Mouse (Mus musculus) stomach, embryonic 16.5 days (tissue): ENCODE measurements at regions not wholly inside any gene's neighbourhood (a gene's known extent, or its start where the extent isn't known, plus 50 kb on each side); places are given as distances from the start of the nearest gene placed in this dataset.

Source experiments
- ATAC-seq: fragments of 200-750 bp; cut with Nextera tagmentation; 2 replicates; pipeline ENCODE4 v1.8.0; 2017; ENCODE audit warnings: moderate number of reproducible peaks, moderate TSS enrichment; ENCODE audit not compliant: insufficient read depth, low FRiP score
- H3K27ac ChIP-seq: fragments of 300-500 bp; sonication (generic); 2 replicates; pipeline ENCODE4 v1.5.1; 2014; ENCODE audit warnings: low read length
- H3K27me3 ChIP-seq: fragments of 300-500 bp; sonication (generic); 2 replicates; pipeline ENCODE4 v1.6.1; 2014; ENCODE audit warnings: low read length, control low read depth, mixed read lengths; ENCODE audit not compliant: control insufficient read depth, insufficient read depth
- H3K36me3 ChIP-seq: fragments of 300-500 bp; sonication (generic); 2 replicates; pipeline ENCODE4 v1.6.1; 2014; ENCODE audit warnings: low read length; ENCODE audit not compliant: control insufficient read depth, insufficient read depth
- H3K4me1 ChIP-seq: fragments of 300-500 bp; sonication (generic); 2 replicates; pipeline ENCODE4 v1.6.1; 2014; ENCODE audit warnings: low read length, control low read depth, mixed read lengths; ENCODE audit not compliant: control insufficient read depth, insufficient read depth
- H3K4me2 ChIP-seq: fragments of 300-500 bp; sonication (generic); 2 replicates; pipeline ENCODE4 v1.6.1; 2014; ENCODE audit warnings: low read depth, low read length, mixed read lengths
- H3K4me3 ChIP-seq: fragments of 300-500 bp; sonication (generic); replicated peaks from 2 replicates; pipeline ENCODE4 v1.5.1; 2014; ENCODE audit warnings: mild to moderate bottlenecking, low read length
- H3K9ac ChIP-seq: fragments of 300-500 bp; sonication (generic); 2 replicates; pipeline ENCODE4 v1.6.1; 2014; ENCODE audit warnings: low read length
- H3K9me3 ChIP-seq: fragments of 300-500 bp; sonication (generic); replicated peaks from 2 replicates; pipeline ENCODE4 v1.6.1; 2016; ENCODE audit warnings: low read length, control low read depth; ENCODE audit not compliant: control insufficient read depth
- WGBS: fragments of 180-500 bp; shearing (Covaris S2); extraction: QIAGEN DNeasy Blood & Tissue Kit; methylation state at CpG from one replicate; pipeline ENCODE4 v1.1.7; 2014; 5-methylcytosine and 5-hydroxymethylcytosine counted together

DNA sequence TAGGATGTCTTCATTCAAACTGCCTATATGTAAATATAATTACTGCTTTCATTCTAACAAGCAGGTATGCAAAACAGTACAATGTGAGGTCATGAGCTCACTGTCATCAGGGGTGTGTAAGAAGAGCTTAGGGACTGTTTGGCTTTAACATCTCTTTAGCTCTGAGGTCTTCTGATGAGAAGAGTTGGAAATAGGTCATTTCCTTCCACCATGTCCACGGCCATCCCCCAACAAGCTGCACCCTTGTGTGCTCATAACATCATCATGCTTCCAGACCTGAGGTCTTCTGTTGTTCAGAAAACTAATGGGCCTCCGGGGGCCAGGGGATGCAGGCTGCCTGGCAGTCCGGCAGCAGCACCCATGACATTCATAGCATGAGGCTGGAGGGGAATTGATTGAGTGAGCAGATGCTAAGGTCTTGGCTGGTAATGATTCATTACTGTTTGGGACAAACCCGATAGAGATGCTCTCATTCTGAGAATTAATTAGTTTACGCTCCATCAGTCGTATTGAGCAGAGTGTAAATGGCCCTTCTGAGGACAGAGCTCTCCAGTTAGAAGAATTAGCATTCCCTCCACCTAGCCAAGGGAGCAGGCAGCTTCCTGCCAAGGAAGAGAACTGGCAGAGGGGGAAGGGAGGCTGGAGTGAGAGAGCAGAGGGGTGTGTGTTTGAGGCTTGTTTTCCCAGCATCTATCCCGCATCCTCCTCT is 64.0 kb downstream of the Rps24 start:
- no peak overlapping the region for H3K4me2 ChIP-seq
- H3K4me1 ChIP-seq, result no peaks in the 10 kb centered on the region
- H3K4me3 ChIP-seq, result no peak overlapping the region
- WGBS, result 54% methylated on average over 7 of the region's 7 CpGs
- H3K9ac ChIP-seq, result no peak overlapping the region
- no peaks in the 10 kb centered on the region for H3K27me3 ChIP-seq
- H3K27ac ChIP-seq, result no peak overlapping the region
- no peaks in the 10 kb centered on the region for H3K36me3 ChIP-seq
- H3K9me3 ChIP-seq, result no peaks in the 10 kb centered on the region; the same call in 1 of the 2 replicates
- peak; percentile 53; the same call in 1 of the 2 replicates for ATAC-seq

DNA sequence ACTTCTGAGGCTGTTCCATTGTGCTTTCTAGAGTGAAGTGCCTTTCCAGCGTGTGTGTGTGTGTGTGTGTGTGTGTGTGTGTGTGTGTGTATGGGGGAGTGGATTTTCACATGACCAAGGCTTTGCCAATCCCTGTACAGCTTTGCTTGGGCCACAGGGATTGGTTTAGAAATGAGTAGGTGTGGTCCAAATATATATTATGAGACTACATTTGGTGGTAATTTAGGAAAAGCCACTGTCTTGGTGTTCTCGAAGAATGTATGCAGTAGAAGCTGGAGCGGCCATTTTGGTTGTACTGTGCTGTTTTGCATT is 64.5 kb downstream of the Rps24 start:
- Histone ChIP-seq H3K36me3 (no peaks in the 10 kb centered on the region), H3K4me1 (no peaks in the 10 kb centered on the region), H3K4me2 (no peak overlapping the region), H3K27ac (no peak overlapping the region), H3K9ac (no peak overlapping the region), H3K4me3 (no peak overlapping the region), H3K9me3 (no peaks in the 10 kb centered on the region; the same call in 1 of the 2 replicates), H3K27me3 (no peaks in the 10 kb centered on the region)
- 60% methylated on average over 3 of the region's 3 CpGs for WGBS
- no peak for ATAC-seq

DNA sequence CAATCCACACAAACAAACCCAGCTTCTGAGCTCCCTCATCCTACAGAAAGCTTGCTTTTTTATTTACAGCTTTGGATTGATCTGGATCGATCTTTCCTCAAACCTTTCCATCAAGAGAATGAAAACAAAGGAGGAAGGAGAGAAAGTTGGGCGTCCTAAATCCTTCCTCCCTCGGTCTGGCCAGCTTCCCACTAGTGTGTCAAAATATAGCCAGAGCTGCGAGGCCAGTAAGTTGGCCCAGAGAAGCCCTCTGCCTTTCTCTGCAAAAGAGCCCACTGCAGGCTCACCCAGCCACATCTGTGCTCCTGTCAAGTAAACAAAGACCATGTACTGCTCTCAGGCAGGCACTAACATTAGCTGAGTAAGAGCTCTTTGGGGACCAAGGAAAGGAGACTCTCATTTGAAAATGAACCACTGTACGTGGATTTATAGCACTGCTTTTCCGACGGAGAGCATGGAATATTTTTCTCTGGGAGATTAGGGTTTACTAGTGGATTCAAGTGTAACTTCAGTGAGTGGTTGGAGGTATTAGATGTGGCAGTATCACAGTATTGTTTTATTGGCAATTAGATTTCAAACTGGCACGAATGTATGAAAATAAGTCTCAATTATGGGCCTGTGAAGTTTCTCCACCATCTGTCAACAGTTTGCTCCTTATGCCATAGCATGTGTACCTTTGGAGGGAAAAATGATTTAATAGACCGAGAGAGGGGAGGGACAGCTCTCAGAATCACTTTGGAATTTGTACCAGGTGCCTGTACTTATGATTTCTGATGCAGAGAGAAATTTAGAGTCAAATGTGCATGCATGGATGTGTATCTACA is 78.1 kb downstream of the Rps24 start:
- Histone ChIP-seq H3K27me3 (no peaks in the 10 kb centered on the region), H3K27ac (no peak overlapping the region), H3K4me1 (no peaks in the 10 kb centered on the region), H3K9me3 (no peaks in the 10 kb centered on the region), H3K36me3 (no peaks in the 10 kb centered on the region), H3K4me2 (no peak overlapping the region), H3K4me3 (no peak overlapping the region), H3K9ac (no peak overlapping the region)
- ATAC-seq, result no peak
- 44% methylated on average over 9 of the region's 9 CpGs for WGBS

DNA sequence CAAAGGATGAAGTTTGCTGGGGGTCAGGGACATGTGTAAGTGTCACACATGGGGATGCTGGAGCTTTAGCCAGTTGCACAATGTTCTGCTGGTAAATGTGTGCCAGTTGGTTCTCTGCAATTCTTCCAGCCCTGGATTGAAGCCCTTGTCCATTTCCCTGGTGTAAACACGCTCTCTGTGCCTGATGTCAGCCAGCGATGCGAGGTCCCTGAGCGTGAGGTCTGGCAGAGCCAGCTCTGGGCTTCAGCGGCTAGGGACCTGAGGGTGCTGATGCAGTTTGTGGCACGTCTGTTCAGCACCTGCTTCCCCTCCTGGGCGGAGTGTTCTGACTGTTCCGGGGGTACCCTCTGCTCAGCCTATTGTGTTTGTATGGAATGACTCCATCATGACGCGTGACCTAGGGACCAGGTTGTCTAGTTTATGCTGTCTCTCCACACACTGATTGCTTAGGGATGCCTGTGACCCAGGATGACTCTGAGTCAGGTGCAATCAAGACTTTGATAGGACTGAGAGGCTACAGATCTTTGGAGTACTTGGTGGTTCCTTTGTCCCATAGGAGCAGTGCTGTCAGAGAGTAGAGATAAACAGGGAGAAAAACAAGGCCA is 78.9 kb downstream of the Rps24 start:
- H3K4me2 ChIP-seq, result no peak overlapping the region
- no peaks in the 10 kb centered on the region for H3K27me3 ChIP-seq
- H3K36me3 ChIP-seq, result no peaks in the 10 kb centered on the region
- no peak overlapping the region for H3K27ac ChIP-seq
- 71% methylated on average over 10 of the region's 10 CpGs for WGBS
- no peak overlapping the region for H3K4me3 ChIP-seq
- H3K9ac ChIP-seq, result no peak overlapping the region
- ATAC-seq, result no peak
- no peaks in the 10 kb centered on the region for H3K4me1 ChIP-seq
- no peaks in the 10 kb centered on the region for H3K9me3 ChIP-seq

DNA sequence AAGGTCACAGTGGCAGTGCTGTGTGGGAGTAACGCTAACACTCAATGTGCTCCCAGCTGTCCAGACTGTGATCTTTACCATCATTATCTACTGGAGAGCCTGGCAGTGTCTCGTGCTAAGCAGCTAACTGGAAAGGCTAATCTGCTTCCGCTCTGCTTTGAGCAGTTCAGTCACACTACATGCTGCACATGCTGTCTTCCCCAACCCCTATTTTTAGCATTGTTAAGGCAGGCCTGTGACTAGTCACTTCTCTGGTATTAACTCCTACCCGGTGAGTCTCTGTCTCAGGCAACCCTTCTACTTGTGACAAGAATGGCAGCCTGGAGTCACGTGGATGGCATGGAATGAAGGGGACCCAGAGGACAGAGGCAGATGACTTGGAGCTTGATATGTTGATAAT is 88.2 kb downstream of the Rps24 start:
- H3K27me3 ChIP-seq, result no peaks in the 10 kb centered on the region
- no peak overlapping the region for H3K4me3 ChIP-seq
- H3K9me3 ChIP-seq, result no peaks in the 10 kb centered on the region
- H3K4me1 ChIP-seq, result no peaks in the 10 kb centered on the region; the same call in 1 of the 2 replicates
- H3K36me3 ChIP-seq, result no peaks in the 10 kb centered on the region
- H3K27ac ChIP-seq, result no peak overlapping the region
- H3K9ac ChIP-seq, result no peak overlapping the region
- no peak for ATAC-seq
- no peak overlapping the region for H3K4me2 ChIP-seq
- WGBS, result 74% methylated on average over 5 of the region's 5 CpGs

DNA sequence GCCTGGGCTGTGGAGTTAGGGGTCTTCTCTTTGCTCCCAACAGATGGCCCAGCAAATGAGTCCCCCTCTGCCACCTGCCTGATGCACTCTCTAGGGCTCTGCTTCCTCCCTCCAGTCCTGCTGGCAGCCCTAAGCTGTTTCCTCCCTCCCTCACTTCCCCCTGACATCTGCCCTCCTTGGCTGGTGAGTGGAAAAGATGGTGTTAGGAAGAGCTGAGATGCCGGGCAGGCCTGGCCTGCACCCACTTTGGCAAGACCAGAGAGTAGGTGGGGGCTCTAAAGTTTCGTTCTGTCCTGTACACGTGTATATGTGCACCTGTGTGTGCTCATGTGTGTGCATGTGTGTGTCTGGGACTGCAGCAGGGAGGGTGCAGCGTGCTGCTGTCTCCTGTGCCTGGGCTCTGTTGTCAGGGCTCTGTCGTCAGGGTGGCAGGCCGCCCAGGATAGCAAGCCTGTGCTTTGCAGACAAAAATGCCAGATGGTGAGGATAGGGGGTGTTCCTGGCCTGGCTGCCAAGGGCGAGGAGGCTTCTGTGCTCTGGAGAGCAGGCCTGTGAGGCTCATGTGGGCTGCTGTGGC is 91.7 kb downstream of the Rps24 start:
- H3K9ac ChIP-seq, result no peak overlapping the region
- ATAC-seq, result peak; percentile 74; the same call in 1 of the 2 replicates
- no peak overlapping the region for H3K4me2 ChIP-seq
- no peak overlapping the region for H3K4me3 ChIP-seq
- no peaks in the 10 kb centered on the region for H3K36me3 ChIP-seq
- peak overlapping the region; percentile 62 for H3K27ac ChIP-seq
- no peaks in the 10 kb centered on the region for H3K27me3 ChIP-seq
- no peaks in the 10 kb centered on the region; the same call in 1 of the 2 replicates for H3K4me1 ChIP-seq
- no peaks in the 10 kb centered on the region for H3K9me3 ChIP-seq
- WGBS, result 36% methylated on average over 7 of the region's 7 CpGs

DNA sequence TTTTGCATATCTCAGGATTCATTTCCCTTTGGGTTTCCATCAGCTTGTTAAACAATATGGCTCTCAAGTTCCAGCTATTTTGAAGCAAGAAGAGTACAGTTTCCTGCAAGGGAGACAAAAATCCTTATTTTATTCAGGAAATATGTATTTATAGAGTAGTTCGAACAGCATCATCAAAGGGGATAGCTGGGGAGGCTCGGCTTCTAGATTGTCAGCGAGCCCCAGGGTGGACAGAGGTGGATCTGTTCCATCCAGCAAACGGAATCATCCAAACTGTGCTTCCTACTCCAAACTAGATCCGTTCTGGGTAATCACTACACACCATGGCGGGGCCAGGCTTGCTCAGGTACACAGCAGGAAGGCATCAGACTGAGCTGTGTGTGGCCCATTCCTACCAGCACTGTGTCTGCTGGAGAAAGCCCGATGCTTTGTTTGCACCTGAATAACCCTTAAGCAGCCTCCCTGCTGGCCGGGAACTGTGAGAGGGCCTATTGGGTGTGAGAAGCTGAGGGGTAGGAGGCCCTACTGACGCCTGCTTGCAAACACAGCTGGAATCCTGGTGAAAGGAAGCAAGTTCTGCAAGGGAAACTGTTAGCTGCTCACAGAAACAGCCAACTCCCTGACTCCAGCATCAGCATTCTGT is 92.3 kb downstream of the Rps24 start:
- H3K36me3 ChIP-seq, result no peaks in the 10 kb centered on the region
- no peaks in the 10 kb centered on the region for H3K27me3 ChIP-seq
- H3K4me1 ChIP-seq, result no peaks in the 10 kb centered on the region; the same call in 1 of the 2 replicates
- 0 out of 2 replicates have a peak overlapping the region, but pooled peaks have one; percentile 27 for H3K9ac ChIP-seq
- H3K4me2 ChIP-seq, result no peak overlapping the region
- H3K9me3 ChIP-seq, result no peaks in the 10 kb centered on the region
- ATAC-seq, result no peak
- WGBS, result 24% methylated on average over 9 of the region's 9 CpGs
- no peak overlapping the region for H3K4me3 ChIP-seq
- H3K27ac ChIP-seq, result peak overlapping the region; percentile 62

DNA sequence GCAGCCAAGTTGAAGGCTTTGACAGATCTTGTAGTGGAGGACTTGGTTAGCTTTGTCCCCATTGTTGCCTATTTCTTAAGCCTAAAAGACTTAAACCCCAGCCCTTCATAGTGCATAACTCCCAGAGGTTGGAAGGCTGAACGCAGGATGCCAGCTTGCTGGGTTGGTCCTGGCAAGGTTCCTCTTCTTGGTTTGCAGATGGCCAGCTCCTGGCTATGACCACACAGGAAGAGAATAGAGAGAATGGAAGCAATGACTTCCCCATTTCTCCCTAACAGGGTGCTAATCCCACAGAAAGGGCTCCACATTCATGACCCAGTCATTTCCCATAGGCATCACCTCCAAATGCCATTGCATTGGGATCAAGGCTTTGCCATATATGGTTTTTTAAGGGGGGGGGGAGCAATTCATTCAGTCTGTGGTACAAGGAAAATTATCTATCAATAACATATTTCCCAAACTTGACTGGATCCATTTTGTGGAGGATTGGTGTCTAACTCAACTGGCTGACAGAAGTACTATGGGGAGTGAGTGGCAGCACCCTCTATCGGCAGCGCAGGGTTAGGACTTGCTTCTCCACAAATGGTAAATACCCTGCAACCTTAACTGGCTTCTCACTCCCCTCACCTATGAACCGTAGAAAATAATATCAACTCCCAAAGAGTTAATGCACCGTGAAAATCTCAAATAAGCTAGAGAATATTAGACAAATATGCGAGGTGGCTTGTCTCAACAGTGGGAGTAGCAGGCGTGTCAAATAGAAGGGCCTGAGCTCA is 99.4 kb downstream of the Rps24 start:
- Histone ChIP-seq H3K27ac (no peak overlapping the region), H3K4me3 (no peak overlapping the region), H3K9ac (no peak overlapping the region), H3K4me1 (no peaks in the 10 kb centered on the region), H3K4me2 (no peak overlapping the region), H3K9me3 (no peaks in the 10 kb centered on the region), H3K27me3 (no peaks in the 10 kb centered on the region), H3K36me3 (no peaks in the 10 kb centered on the region)
- no peak for ATAC-seq
- 59% methylated on average over 7 of the region's 7 CpGs for WGBS
